Mouse (Mus musculus) forelimb bud, embryonic 11.5 days (tissue): Measurements from ENCODE around the gene Wnt10b.
"Not testable (repeated sequence)": the region's sequence is repeated elsewhere in the genome, so short reads cannot be mapped to it uniquely, and the experiment has no call there.

ENCODE experiments used
- DNase-seq: peaks from one replicate; pipeline ENCODE4 v3.0.0-alpha.2; 2012; ENCODE audit warnings: low read depth, low spot score

Wnt10b gene

DNA sequence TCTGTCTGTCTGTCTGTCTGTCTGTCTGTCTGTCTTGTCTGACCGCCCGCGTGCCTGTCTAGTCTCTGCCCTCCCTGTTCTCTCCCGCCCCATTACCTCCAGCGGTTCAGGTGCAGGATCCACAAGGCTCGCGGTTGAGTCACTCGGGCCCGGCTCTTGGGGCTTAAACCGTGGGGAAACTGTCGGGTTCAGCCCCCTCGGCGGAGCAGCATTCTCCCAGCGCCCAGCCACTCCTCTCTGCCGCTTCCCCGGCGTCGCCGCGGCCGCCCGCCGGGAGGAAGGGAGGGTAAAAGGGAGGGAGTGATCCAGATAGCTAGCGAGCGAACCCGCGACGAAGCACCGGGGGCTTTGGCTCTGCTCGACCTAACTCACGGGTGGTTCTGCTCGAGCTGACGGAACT lies at the start of gene Wnt10b:
TSS of gene Wnt10b (minus strand) at position 389 of the 400 bp plus-strand sequence.
- DNase-seq = no peak

DNA sequence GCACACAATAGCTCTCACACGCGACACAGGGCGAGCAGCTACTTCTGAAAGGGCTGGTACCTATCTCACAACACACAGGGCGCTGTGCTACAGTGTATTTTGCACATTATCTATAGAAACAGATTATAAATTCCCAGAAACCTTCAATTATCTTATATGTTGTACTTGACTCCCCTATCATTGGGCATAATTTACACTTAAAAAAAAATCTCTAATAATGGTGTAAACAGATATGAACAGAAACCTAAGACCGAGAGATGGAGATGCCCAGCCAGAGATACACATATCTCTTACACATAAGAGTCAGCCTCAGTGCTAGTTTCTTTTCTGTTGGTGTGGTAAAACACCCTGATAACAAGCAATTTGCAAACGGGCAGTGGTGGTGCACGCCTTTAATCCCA lies 49.7 kb upstream of the Wnt10b start:
- DNase-seq = no peak

DNA sequence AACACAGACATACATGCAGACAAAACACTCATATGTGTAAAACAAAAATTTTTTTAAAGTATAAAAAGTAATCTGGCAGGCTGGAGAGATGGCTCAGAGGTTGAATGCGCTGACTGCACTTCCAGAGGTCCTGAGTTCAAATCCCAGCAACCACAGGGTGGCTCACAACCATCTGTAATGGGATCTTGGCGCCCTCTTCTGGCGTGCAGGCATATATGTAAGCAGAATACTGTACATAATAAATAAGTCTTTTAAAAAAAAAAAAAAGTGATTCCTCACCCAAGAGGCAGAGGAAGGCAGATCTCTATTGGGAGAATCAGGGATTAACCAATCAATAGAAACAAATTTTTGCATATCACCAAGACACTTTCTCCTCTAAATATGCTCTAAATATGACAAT lies 45.5 kb upstream of the Wnt10b start:
- no peak for DNase-seq

DNA sequence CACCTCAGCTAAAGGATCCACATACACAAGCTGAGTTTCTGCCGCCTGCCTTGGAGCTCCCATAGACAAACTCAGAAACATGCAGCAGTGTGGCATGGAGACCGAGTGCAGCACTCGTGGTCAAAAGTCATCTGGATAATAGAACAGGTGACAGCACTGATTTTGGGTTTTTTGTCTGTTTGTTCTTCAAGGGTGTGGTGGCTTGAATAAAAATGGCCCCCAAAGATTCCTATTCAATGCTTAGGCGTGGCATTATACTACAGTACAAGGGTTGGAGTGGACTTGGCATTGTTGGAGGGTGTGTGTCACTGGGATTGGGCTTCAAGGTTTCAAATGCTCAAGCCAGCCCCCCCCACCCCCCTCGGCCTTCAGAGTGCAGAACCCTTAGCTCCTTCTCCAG lies 44.2 kb upstream of the Wnt10b start:
- DNase-seq = no peak

DNA sequence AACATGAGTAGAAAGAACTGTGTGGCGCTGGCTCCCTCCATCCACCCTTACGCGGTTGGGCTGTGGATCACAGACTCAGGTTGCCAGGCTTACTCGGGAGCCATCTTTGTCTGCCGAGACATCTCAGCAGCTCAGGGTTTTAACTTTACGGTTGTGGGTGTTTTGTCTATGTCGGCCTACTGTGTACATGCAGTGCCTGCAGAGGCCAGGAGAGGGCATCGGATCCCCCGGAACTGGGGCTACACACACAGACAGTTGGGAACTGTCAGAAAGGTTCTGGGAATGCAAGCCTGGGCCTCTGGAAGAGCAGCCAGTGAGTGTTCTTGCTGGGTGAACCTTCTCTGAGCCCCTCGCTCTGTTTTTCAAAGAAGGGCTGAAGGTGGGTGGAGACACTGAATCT lies 43.5 kb upstream of the Wnt10b start:
- DNase-seq = no peak

DNA sequence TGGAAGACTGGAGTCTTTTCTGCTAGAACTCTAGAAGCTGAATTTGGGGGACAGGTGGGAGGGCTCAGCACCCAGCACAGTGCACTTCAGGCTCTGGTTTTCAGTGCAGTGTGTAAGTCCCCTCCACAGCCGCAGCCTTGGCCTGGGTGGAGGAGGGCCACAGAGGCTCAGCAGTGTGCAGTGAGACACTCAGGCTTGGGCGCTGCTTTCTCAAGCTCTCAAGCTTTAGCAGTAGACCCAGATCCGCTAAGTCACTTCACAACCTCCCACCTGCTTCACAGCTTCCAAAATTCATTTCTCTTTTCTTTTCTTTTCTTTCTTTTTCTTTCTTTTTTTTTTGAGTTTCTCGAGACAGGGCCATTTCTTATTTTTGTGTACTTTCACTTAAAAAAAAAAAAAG lies 43.0 kb upstream of the Wnt10b start:
- DNase-seq = no peak

DNA sequence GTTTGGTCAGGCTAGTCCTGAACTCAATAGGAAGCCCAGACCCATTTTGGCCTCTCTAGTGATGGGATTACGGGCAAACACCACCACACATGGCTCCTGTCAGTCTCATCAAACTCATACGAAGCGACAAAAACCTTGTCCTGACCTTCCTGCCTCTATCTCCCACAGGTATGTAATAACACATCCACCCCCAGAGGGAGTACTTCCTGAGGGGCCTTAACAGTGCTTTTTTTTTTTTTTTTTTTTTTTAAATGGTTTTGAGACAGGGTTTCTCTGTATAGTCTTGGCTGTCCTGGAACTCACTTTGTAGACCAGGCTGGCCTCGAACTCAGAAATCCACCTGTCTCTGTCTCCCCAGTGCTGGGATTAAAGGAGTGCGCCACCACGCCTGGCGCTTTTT lies 40.2 kb upstream of the Wnt10b start:
- no peak for DNase-seq

DNA sequence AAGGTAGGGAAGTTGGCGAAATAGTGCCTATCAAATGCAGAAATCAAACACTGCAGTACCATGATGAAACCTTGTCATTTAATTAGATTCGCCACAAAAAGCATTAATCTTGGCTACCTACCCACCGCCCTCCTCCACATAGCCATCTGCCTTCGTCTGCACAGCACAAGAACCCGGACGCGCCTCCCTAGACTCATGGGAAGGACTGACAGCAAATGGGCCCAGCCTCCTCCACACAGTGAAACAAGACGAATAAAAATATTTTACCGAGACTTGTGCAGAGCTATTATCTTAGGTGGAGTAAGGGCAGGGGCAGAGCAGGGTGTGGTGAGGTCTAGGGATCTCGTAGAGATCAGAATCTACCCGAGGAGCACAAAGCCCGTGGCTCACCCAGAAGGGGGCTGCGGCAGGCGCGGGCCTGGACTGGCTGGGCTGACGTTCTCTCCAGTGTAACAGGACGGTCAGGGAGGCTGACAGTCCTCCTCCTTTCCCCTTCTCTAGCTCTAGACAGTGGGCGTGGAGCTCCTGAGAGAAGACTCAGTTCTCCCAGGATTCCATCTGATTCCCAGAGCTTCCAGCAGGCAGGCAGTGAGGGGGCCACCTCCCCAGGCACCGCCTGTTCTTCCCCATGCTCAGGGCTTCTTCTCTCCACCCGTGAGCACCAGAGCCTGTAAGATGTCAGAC lies 34.9 kb upstream of the Wnt10b start:
- no peak for DNase-seq

DNA sequence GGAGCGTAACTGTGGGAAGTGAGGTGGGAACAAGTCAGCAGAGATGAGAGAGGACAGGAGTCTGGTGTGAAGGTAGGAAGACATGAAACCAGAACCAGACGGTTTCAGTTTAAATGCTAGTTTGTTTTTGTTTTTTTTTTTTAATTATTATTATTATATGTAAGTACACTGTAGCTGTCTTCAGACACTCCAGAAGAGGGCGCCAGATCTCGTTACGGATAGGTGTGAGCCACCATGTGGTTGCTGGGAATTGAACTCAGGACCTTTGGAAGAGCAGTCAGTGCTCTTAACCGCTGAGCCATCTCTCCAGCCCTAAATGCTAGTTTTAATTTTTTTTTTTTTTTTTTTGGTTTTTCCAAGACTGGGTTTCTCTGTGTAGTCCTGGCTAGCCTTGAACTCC lies 32.3 kb upstream of the Wnt10b start:
- not testable (repeated sequence) for DNase-seq

DNA sequence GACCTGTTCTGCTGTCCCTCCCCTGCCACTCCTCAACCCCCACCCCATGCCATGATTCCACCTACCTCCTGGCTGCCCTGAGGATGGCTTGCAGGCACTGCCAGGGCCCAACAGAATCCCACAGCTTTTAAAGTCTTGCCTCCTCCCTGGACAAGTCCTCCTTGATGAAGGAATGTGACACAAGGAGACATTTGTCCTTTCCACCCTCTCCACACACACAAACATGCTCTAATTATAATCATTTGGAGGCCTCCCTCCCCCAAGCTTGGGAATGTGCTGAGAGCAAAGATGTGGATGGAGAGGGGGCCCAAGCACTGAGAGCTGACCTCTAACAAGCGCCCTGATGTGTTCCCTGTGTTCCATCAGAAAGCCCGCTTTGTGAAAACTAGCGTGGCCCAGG lies 31.4 kb upstream of the Wnt10b start, which contains the start of gene Ddn:
TSS of gene Ddn (minus strand) at position 101 of the 400 bp plus-strand sequence.
- DNase-seq = no peak

DNA sequence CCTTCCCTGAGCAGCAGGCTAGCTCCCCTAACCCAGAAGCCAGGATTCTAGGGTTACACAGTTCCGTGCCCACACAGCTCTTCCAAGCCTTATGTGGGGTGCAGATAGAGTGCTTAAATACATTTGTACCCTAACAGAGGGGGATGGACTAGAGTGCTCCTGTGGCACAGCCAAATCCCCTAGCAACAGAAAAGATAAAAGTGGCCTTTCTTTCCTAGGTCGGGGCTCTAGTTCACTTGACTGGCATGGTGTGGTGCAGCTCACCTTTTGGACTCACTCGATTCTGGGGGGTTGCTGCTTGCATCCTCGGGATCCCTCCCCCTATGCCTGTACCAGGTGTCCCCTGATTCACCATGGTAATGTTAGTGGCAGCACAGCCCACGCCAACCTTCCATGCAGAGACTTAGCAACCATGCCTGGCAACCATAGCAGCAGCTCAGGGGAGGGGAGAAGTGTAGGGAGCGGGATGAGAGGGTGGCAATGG lies 30.7 kb upstream of the Wnt10b start:
- no peak for DNase-seq

DNA sequence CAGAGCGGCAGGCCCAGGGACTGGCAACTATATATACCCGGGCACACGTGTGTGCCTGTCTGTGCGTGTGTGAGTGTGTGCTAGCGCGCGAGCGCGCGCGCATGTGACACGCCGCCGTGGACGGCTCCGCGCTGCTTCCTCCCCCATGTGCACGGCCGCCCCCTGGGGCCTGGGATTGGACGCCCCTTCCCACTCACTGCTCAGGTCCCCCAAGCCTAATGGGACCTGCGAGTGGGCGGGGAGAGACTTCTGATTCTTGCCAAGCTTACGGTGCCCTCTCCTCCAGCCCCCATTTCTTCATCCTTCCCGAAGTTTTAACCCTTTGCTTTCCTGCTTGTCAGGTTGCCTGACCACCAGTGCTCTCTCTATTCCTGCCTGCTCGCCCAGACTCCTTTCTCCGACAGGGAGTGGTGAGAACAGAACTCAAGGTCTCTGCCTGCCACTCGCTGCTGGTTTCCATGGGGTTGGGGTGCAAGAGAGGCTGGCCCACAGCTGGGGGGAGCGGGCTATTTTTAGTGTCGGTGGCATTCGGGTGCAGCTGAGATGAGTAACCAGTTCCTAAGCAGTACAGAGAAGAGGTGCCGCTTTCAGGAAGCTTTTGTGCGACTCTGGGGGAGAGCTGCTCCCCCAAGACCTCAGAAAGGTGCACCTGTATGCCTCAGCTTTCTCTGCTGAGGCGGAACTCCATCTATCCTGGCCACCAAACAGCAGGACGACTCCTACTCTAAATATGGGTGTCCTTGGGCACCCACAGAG lies 30.1 kb upstream of the Wnt10b start:
- no peak for DNase-seq

DNA sequence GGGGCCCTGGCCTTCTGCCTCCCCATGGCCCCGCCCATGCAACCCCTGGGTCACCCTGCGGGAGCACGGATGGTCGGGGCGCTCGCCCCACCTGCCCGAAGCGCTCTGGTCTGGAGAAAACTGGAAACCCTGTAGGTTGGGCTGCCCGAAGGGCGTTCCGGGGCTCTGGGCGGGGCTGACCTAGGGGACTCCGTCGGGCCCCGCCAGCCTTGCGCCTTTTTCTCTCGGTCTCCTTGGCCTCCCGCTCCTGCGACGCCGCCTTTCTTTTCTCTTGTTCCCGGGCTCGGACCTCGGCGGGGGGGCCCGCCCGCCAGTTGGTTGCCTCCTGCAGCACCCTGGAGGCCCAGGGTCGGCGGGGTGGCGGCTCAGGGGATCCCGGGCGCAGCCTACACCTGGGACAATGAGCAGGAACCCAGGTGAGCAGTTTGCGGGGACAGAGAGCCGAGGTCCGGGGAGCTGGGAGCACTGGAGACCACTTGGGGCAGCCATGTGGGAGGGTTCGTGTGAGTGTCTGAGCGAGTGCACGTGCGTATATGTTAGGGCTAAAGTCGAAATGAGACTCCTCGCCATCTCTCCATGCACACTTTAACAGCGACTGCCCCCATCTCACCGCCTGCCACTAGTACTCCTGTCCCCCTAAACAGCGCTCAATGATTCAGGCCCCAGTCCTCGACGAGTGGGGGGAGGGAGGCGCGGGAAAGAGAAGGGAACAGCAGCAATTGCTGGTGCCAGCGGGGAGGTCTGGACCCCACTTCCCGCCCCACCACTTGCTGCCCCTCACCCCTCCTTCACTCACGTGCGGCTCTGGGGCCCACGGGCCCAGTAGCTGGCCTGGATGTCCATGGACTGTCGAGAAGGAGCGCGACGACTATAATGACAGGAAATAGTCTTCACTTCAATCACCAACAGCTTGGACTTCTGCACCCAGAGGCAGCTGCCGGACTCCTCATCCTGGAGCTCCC lies 29.1 kb upstream of the Wnt10b start:
- no peak for DNase-seq

DNA sequence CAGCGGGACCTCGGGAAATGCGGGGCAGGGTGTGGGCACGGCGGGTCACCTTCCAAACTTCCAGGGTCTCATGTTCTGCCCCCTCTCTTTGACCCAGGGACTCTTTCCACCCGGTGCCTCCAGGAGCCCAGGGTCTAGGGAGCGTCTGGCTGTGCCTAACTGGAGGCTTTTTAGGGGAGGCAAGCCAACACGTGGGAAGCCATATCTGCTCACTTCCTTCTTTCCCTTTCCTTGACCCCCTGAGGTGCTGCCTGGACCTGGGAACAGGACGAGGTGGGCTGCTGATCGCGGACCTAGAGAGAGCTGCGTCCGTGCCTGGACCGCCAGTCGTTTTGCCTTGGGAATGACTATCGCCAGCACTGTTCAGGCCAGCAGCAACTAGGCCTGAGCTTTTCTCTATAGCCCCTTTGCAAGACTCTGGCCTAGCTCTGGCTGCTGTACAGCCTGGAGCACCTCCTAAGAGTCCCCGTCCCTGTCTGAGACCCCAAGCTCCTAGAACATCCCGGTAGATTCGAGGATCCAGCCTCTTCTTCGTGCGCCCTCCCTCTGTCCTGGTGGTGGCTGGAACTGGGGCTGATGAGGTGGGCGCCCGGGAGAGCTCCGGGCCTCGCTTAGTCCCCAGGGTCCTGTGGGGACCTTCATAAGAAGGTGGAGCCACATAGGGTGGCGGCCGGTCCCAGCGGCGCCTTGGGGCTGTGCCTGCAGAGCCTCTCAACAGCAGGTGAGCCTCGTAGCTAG lies 28.3 kb upstream of the Wnt10b start:
- no peak for DNase-seq

DNA sequence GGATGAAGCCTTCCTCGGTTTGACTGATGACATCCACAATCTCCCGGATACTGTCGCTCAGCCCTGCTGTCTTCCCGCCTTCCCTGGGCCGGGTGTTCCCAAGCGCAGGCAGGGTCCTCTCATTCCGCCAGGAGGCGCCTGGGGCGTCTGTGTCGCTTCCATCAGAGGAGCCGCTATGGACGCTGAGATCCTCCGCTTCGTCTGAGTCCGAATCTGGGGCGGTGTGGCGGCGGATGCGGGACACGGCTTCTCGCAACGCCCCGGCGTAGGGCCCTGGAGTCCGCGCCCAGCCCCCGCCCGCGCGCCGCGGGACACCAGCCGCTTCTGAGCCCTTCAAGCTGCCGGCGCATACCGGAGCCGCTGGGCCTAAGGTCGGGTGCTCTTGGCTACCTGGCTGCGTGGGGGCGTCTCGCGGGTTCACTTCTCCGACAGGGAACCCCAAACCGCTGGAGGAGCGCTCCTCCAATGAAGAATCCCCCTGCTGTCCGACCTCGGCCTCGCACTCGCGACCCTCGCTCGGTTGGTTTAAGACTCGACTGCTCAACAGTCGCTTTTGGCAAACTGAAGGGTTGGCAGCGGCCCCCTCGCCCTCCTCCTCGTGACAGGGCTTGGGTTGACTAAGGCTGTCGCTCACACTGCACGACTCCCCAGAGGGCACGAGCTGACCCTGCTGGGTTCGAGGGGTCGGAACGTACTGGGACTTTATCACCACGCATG lies 27.5 kb upstream of the Wnt10b start:
- DNase-seq = peak; percentile 56

DNA sequence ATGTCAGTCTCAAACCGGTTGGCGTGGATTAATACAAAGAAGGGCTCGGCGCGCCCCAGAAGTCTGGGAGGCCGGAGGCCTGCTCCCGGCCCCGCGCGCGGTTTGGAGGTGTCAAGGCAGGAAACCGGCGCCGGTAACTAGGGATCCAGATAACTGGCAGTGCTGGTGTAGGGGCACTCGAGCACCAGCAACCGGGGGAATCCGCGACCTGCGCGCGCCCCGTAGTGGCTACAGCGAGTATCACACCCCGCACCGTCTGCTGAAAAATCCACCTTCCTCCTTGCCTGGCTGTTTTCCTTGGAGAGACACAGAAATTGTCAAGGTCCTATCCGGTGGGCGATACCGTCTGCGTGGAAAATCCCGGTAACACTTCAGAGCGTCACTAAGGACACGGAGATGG lies 26.1 kb upstream of the Wnt10b start:
- peak; percentile 69 for DNase-seq

DNA sequence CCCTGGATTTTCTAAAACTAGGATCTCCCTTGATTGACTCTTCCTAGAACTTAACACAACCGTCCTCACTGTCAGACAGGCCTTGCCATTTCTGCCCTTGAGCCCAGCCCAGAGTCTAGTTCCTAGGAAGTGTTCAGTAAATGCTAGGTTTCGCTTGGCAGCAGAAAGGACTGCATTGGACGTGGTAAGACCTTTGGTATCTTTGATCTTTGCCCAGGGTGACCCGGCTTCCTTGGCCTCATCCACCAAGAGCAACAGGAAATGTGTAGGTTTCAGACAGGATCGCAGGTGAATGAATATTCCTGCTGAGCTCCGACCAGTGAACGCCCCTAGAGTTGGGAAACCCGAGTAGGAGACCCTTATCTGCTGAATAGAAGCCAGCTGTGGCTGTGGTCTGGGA lies 25.0 kb upstream of the Wnt10b start:
- DNase-seq = no peak

DNA sequence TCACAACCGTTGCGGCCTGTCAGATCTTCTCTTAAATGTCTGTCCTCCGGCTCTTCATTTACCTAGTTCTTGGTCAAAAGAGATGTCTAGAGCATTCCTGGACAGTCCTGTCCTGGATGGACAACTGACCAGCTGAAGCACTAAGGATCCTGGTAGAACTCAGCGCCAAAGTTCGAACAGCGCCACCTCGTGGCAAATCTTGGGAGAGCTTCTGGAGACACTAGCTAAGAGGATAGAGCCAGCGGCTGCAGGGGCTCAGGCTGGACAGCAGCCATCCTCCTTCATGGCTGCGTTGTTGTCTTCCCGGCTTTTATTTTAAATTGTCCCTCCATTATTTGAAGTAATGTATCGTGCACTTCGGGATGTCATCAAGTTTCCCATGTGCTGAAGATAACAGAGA lies 21.4 kb upstream of the Wnt10b start:
- peak; percentile 83 for DNase-seq

DNA sequence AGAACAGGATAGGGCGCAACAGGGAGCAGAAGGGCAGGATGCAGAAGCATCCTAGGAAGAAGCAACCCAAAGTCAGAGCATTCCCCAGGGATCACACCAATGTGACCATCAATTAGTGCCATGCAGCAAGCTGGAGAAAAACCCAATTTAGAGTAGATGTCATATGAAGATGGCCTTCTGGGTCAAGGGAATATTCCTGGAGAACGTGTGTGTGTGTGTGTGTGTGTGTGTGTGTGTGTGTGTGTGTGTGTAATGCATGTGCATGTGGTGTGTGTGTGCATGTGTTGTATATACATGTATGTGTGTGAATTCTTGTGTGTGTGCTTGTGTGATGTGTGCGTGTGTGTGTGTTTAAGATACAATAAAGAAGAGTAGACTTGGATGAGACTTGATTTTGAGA lies 21.0 kb upstream of the Wnt10b start:
- no peak for DNase-seq

DNA sequence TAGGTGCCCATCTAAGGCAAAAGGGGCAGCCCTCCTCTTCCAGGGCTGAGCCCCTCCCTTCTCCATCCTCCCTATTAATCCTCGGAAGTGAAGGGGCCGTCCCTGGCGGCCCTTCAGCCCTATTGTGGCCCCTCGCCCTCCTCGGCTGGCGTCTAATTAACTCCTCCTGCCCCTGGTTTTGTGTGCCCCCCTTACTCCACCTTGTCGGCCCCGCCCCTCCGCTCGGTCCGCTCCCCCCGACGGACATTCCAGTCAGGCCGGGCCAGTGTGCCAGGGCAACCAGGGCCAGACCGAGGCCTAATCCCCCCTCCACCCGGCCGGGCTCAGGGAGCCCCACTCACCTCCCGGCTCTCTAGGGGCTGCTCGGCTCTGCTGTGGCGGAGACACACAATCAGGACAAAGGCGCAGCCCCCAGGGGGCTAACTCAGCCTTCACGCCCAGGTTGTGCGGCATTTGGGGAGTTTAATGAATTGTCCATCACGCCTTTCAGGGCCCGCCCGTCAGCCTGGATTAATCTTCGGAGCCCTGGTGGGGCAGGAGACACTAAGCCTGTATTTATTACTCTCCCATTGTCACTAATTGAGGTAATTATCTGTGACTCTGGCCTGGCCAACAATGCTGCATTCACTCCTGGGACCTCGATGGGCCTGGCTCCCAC lies 20.0 kb upstream of the Wnt10b start:
- DNase-seq = no peak
